Mouse (Mus musculus) layer of hippocampus, adult 9-10 months (tissue): Measurements from ENCODE around the gene Klf5.

Source experiments
- DNase-seq: peaks from one replicate; pipeline ENCODE4 v3.0.0; 2022; ENCODE audit warnings: low spot score

Gene Klf5

DNA sequence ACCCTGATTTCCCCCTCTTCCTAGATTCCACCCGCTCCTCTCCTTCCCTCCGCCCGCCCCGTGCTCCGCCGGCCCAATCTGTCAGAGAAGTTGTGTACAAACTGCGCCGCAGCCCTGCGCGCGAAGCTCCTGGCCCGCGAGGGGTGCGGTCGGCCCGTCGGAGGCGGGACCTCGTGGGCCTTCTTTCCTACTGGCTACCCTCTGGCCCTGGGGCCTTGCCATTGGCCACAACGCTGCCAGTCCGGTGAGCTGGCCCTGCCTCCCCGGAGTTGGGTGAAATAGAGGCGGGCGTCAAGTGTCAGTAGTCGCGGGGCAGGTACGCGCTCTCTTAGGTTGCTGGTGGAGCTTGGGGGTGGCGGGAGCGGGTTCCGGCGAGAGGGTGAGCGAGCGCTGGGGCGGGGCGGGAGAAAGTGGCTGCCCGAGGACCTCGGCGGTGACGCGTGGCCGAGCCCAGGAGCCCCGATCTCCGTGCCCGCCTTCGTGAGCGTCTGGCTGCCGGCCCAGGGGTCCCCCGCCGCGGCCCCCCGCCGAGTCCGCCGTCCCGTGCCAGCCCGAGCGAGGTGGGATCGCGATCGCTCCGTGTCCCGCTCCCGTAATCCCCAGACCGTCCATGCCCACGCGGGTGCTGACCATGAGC, at the start of gene Klf5:
Gene Klf5, plus strand, starts transcription at position 307 of the 637 bp plus-strand sequence.
- DNase-seq = peak; percentile 45

GRCm38 (mm10) chr14:99262026-99262425, 36.5 kb upstream of the Klf5 start:
- no peak for DNase-seq

DNA sequence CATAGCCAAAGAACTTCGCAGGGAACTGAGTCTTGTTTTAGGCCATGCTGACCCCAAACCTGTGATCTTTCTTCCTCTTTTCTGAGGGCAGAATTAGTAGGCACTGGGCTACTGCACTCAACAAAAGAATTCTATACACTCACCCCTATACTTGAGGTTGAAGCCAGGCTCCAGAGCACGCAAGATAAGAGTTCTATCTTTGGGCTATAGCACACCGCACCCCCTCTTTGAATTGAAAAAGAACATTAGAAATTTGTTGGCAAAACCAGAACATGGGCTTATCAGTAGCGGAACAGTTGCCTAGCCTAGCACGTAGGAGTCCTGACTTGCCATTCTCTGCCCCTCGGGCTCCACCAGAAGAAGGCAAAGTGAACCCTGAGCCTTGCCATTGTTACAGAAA, 34.7 kb upstream of the Klf5 start:
- no peak for DNase-seq

DNA sequence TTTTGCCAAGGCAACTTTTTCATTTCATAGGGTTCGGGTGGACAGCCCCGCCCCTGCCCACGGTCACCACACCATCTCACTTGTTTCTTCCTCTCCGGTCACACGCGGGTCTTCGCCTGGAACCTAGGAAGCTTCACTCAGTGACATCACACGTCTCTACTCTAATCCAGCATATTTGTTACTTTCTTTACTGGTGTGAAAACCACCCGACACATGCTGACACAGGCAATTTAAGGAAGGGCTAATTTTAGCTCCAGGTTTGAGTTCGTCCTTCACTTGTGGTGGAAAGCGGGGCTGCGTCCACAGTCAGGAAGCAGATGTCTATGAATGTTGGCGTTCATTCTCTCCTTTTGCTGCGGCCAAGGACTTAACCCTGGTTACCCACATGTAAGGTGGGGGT, 32.7 kb upstream of the Klf5 start:
- DNase-seq = no peak

- no peak for DNase-seq
These were observed 31.7 kb upstream of the Klf5 start for GRCm38 (mm10) chr14:99266749-99267148.

- DNase-seq = no peak
These were observed 24.4 kb upstream of the Klf5 start for GRCm38 (mm10) chr14:99274056-99274455.

GRCm38 (mm10) chr14:99275827-99276226, 22.7 kb upstream of the Klf5 start:
- no peak for DNase-seq

GRCm38 (mm10) chr14:99278312-99278711, 20.2 kb upstream of the Klf5 start:
- DNase-seq = no peak

DNA sequence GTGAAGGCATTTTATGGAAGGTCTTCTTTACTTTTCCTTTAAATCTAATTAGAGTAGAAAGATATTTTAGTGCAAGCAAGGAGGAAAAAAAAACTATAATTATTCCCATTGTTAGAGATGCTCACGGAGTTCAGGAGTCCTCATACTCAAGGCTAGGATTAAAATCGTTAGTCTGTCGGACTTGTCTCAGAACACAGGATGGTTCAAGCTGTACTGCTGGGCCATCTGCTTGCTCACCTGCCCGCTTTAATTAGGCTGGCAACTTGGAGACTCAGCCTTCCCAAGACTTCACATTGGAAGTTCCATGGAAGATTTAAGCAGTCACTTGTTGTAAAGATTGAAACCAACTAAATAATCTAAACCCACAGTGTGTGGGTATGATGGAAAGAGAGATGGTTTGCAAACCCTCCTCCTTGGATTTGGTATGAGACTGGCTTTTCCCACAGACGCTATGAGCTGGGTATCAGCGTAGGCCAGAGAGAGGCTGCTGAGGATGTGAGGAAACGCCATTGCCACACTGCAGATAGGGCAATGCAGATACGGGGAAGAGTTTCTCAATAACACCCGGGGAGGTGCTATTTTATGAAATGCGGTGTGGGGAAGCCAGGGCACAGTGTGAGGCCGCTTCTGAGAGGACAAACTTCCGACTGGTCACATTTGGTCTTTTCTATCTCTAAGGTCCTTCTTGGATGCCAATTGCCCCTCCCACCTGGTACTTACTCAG, 19.6 kb upstream of the Klf5 start:
- no peak for DNase-seq

GRCm38 (mm10) chr14:99280399-99280798, 18.1 kb upstream of the Klf5 start:
- DNase-seq = no peak

- no peak for DNase-seq
These were observed 17.6 kb upstream of the Klf5 start for GRCm38 (mm10) chr14:99280825-99281433.

DNA sequence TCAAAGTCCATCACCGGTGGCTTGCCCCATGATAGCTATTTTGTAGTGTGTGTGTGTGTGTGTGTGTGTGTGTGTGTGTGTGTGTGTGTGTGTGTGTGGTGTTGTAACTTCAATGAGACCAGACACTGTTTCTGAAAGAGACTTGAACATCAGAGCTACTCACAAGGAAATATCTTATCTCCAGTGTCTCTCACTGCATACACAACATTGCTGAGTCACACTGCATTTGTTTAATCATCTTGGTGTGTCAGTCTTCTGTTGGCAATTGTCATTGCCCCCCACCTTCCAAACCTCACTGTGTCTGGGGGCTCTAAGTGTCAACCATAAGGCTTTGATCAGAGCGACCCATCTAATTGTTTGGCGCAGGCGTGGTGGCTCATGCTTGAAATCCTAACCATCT, 13.0 kb upstream of the Klf5 start:
- no peak for DNase-seq

DNA sequence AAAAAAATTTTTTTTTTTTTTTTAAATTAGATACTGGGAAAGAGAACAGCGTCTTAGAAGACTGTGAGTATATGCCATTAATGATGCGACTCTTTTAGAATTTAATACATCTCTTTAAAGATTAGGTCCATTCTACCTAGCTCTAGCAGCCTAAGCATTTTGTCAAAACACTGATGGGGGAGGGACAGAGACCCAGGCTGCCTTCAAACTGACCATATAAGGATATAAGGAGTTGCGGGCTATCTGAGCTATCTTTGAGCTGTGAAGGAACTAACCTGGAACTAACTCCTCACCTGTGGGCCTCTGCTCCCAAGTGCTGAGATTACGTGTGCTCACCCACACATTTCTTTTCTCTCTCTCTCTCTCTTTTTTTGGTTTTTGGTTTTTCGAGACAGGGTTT, 6.3 kb upstream of the Klf5 start:
- no peak for DNase-seq

- DNase-seq = no peak
These were observed 4.1 kb upstream of the Klf5 start for GRCm38 (mm10) chr14:99294424-99294823.

GRCm38 (mm10) chr14:99295606-99296341, 2.7 kb upstream of the Klf5 start:
- no peak for DNase-seq

DNA sequence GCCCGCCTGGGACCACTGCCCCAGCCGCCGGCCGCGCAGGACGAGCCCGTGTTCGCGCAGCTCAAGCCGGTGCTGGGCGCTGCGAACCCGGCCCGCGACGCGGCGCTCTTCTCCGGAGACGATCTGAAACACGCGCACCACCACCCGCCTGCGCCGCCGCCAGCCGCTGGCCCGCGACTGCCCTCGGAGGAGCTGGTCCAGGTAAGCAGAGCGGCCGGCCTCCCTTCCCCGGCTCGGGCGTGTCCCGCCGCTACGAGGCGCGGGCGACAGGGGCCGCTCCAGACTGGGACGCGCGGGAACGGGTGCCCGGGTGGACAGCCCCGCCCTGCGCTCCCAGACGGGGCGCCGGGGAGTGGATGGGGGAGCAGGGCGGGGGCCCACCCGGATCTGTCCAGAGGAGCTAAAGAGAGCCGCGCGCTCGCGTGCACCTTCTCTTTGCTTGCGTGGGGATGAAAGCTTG, 561 bp downstream of the Klf5 start:
- DNase-seq = no peak

DNA sequence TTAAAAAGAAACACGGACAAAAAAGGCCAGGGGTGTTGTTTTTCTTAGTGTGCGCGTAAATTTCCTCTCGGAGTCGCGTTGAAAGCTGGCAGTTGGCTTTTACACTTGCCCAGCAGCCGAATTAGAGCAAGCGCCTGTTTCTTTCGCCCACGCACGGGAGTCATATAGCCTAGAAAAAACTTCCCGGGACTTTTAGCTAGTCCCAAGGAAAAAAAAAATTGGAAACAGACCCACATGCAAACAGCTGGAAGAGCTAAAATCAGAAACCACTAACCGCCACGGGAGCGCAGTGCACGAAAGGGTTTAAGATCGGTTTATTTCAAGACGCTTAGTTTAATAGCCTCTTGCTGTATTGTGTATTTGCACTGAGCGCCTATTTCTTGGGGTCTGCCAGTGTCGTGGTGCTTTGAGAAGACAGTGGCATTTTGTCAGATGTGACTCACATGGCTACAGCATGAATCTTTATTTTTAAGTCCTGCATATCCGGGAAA, 1.3 kb downstream of the Klf5 start:
- no peak for DNase-seq

GRCm38 (mm10) chr14:99301472-99301871, 3.0 kb downstream of the Klf5 start:
- DNase-seq = no peak

DNA sequence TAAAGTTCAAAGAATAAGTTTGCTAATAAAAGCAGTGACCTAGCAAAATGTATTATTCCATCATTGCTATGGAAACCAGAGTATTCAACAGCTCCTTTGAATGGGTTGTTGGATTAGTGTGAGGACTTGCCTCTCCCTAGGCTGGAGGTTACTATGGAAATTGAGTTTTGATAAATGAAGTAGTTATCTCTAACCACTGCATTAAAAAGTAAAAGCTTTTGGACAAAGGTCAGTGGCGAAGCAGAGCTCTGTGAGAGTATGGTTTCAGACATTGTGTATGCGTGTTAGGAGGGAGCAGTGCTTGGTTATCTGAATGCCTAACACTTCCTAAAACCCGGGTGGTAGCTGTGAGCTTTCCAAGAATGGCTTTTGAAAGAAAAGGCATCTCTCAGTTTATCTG, 5.9 kb downstream of the Klf5 start:
- no peak for DNase-seq

GRCm38 (mm10) chr14:99304997-99305792, 6.7 kb downstream of the Klf5 start:
- no peak for DNase-seq

DNA sequence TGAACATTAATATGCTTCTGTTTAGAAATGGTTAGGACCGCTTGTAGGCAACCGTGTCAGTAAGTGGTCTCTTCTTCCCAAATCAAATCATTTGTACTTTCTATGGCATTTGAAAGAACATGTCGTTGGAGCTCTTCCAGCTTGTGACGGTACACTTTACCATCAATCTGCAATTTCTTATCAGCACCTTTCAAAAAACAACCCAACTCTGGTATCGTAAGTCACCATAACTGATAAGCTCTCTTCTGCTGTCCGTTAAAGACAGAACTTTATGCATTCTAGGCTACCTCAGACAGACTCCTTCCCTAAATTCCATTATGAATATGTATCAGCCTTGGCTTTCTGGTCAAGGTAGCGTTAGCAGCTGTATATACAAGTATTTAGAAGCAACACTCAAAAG, 7.9 kb downstream of the Klf5 start:
- no peak for DNase-seq

GRCm38 (mm10) chr14:99309606-99310005, 11.1 kb downstream of the Klf5 start:
- DNase-seq = no peak
